Mouse (Mus musculus) heart, postnatal 25 days (tissue): Measurements from ENCODE around the gene Nol11. TPM values are rescaled to one million over a fixed set of nuclear protein-coding genes. Genes with fewer than 3 reads are reported as not detected.

Experiments used
- DNase-seq: peaks from one replicate; pipeline ENCODE4 v3.0.0; 2022; ENCODE audit warnings: low spot score
- intact Hi-C: fragments of 180-260 bp; cut with DNase I; formaldehyde crosslinking; loops from one replicate; pipeline ENCODE4 v1.15.1; 2025
- total RNA-seq, 2 experiments: library from RNA; stranded (reverse); gene quantifications; 2 replicates each; pipeline ENCODE4 v1.2.3; 2021

Gene Nol11
- total RNA-seq, 2 experiments from 2014 or later, result 17.4 to 17.7 TPM

- intact Hi-C loops, result no loop called here
- DNase-seq, result peak; percentile 3
Observed at GRCm38 (mm10) chr11:107124327-107124731, 64.9 kb downstream of the Nol11 start.

GRCm38 (mm10) chr11:107117789-107118188 is 71.4 kb downstream of the Nol11 start:
- intact Hi-C loops, result no loop called here

More at GRCm38 (mm10) chr11:107117789-107118188, 71.4 kb downstream of the Nol11 start:
- DNase-seq, result no peak

Other genes with a start within 250 kb of the Nol11 start
- gene Kpna2, start 189.8 kb downstream of the Nol11 start, total RNA-seq, result 10 to 100 TPM; 69.0 to 75.5 TPM
- 1 to 10 TPM; 2.3 TPM for gene 1810010H24Rik, start 163.7 kb downstream of the Nol11 start, total RNA-seq
- 10 to 100 TPM; 27.1 to 31.8 TPM for gene Bptf, start 57.3 kb downstream of the Nol11 start, total RNA-seq